Mouse (Mus musculus) T-helper 1 cell (primary cell): ENCODE data around the gene Agr3.

Experiments used
- in situ Hi-C: fragments of 300-600 bp; cut with MboI, MseI; formaldehyde crosslinking; loops from one replicate; pipeline ENCODE4 v1.15.1; 2025; ENCODE audit warnings: high pct_unique_total_duplicates

Gene Agr3

GRCm38 (mm10) chr12:35925402-35925801 is at the start of gene Agr3:
Gene Agr3, plus strand, starts transcription at chr12:35925620.
- in situ Hi-C loops: no loop called here

GRCm38 (mm10) chr12:35884892-35885558 is 40.4 kb upstream of the Agr3 start:
- in situ Hi-C loops: loop anchor here (10.0 kb wide), 1 partner anchor 1470 kb away; no protein-coding TSS in a partner anchor

- in situ Hi-C loops: loop anchor here (10.0 kb wide), 1 partner anchor 1465 kb away; no protein-coding TSS in a partner anchor
Observed at GRCm38 (mm10) chr12:35889383-35889782, 36.0 kb upstream of the Agr3 start.

GRCm38 (mm10) chr12:35890756-35891155 is 34.7 kb upstream of the Agr3 start:
- in situ Hi-C loops: loop anchor here (5.0 kb wide), 2 partner anchors 58 to 67 kb away; no protein-coding TSS in a partner anchor

GRCm38 (mm10) chr12:35894304-35894900 is 31.0 kb upstream of the Agr3 start:
- in situ Hi-C loops: loop anchor here (5.0 kb wide), 2 partner anchors 62 to 63 kb away; no protein-coding TSS in a partner anchor

- in situ Hi-C loops: no loop called here
Observed at GRCm38 (mm10) chr12:35895875-35896763, 29.3 kb upstream of the Agr3 start.

GRCm38 (mm10) chr12:35896764-35897282 is 28.6 kb upstream of the Agr3 start:
- in situ Hi-C loops: no loop called here

GRCm38 (mm10) chr12:35910632-35911031 is 14.8 kb upstream of the Agr3 start:
- in situ Hi-C loops: no loop called here

- in situ Hi-C loops: no loop called here
Observed at GRCm38 (mm10) chr12:35915813-35916212, 9.6 kb upstream of the Agr3 start.

- in situ Hi-C loops: no loop called here
Observed at GRCm38 (mm10) chr12:35916467-35916866, 9.0 kb upstream of the Agr3 start.

GRCm38 (mm10) chr12:35918031-35918430 is 7.4 kb upstream of the Agr3 start:
- in situ Hi-C loops: no loop called here

- in situ Hi-C loops: no loop called here
Observed at GRCm38 (mm10) chr12:35927804-35928203, 2.4 kb downstream of the Agr3 start.

GRCm38 (mm10) chr12:35932816-35933215 is 7.4 kb downstream of the Agr3 start:
- in situ Hi-C loops: no loop called here

- in situ Hi-C loops: no loop called here
Observed at GRCm38 (mm10) chr12:35951757-35952156, 26.3 kb downstream of the Agr3 start.

- in situ Hi-C loops: loop anchor here (5.0 kb wide), 1 partner anchor 65 kb away; no protein-coding TSS in a partner anchor
Observed at GRCm38 (mm10) chr12:35957235-35957634, 31.8 kb downstream of the Agr3 start.

GRCm38 (mm10) chr12:35966098-35966767 is 40.8 kb downstream of the Agr3 start:
- in situ Hi-C loops: no loop called here

- in situ Hi-C loops: no loop called here
Observed at GRCm38 (mm10) chr12:35966768-35967141, 41.3 kb downstream of the Agr3 start.

- in situ Hi-C loops: no loop called here
Observed at GRCm38 (mm10) chr12:35975898-35976297, 50.5 kb downstream of the Agr3 start.

GRCm38 (mm10) chr12:35977633-35978246 is 52.3 kb downstream of the Agr3 start:
- in situ Hi-C loops: no loop called here

GRCm38 (mm10) chr12:35979625-35980024 is 54.2 kb downstream of the Agr3 start:
- in situ Hi-C loops: no loop called here
